Mouse (Mus musculus): Measurements from ENCODE around the gene Pik3r2.
"Not testable (repeated sequence)": the region's sequence is repeated elsewhere in the genome, so short reads cannot be mapped to it uniquely, and the experiment has no call there.

Pik3r2 gene

DNA sequence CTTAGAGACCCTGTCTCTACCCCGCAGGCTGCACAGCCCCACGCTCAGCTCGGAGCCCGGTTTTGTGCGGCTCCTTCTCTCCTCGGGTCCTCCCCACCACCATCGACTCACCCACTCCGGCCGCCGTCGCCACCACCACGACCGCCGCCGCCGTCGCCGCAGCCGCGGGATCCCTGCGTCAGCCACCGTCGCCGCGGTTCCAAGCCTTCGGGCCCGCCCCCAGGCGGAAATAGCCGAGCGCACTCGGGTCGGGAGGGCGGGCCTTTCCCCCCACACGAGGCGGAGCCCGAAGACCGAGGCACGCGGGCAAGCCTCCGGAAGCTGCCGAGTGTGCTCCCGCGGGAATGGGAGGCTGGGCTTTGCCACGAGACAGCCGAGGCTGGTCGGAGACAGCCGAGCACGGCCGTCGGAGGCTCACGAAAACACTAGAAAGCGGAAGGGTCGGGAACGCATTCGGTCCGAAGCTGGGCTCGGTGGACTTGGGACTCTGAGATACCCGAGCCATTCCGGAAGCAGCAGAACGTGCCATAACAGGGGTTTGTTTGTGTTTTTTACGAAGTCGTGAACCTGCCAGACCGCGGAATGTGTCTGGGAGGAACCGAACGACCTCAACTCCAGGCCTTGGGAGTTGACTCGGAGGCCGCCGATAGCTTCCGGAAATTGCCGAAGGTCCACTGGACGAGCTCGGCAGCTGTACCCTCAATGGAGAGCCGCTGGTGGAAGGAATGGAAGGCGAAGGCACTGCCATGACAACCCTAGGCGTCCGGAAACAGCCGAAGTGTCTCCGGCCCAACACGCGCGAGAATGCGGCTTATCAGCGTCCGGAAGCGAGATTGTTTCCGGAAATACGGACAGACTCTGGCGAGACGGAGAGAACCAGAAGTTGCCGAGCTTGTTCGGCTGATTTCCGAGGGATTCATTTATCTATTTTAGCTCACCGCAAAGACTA, at the start of gene Pik3r2:
TSS of gene Pik3r2 (minus strand) at position 218 of the 949 bp plus-strand sequence.
- DNase-seq (ENCODE audit: low spot score in 2 of 2), result peak; percentile 96 to 99

- DNase-seq (ENCODE audit: low spot score in 2 of 2), result no peak
Observed at GRCm38 (mm10) chr8:70825816-70826215, 49.3 kb upstream of the Pik3r2 start.

DNA sequence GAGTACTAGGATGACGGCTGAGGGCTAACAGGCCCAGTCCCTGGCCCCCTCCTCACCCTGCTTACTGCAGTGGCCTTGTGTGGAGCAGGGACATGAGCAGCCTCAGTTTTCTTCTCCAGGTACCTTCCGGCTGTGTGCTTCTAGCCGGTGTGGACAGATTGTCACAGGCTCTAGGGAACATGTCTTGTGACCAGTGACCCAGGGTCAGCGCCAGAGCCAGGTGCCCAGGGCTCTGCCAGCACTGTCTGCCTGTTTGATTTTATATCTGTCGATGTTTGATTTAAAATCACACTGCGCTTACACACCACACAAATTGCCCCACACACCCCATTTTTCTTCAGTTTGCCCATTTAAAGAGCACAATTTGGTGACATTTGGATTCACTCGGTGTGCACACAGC, 47.3 kb upstream of the Pik3r2 start:
- no peak for DNase-seq (ENCODE audit: low spot score in 2 of 2)

- not testable (repeated sequence) for DNase-seq (ENCODE audit: low spot score in 2 of 2)
Observed at GRCm38 (mm10) chr8:70822594-70822993, 46.1 kb upstream of the Pik3r2 start.

GRCm38 (mm10) chr8:70821992-70822391, 45.5 kb upstream of the Pik3r2 start:
- DNase-seq (ENCODE audit: low spot score in 2 of 2), result no peak

- peak; percentile 72 to 91 for DNase-seq (ENCODE audit: low spot score in 2 of 2)
Observed at GRCm38 (mm10) chr8:70821399-70821962, 45.0 kb upstream of the Pik3r2 start.

DNA sequence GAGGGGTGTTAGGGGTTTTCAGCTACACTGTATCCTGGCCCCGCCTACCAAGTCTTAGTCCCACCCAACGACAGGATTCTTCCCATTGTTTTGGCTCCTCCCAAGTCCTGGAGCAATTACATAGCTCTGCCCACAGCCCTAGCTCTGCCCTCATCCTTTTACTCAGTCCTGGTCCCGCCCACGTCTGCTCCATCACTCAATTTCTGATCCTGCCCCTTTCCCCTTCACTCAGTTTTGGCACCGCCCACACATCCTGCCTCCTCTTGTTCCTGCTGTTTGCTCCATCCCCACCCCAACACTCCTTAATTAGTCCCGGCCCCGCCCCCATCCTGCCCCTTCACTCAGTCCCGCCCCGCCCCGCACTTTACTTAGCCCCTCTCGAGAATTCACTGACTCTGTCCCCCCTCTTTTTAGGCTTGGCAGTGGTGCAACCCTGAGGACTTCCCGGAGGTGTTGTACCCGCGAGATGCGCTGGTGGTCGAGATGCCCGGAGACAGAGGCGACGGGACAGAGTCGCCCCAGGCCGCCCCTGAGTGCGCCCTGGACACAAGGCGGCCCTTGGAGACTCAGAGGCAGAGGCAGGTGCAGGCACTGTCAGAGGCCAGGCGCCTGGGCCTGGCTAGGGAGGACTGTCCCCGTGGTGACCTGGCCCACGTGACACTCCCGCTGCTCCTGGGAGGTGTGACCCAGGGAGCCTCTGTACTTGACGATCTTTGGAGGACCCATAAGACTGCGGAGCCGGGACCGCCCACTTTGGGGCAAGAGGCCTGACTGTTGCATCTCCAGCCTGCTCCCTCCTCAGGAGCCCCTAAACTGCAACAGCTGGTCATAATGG, 43.8 kb upstream of the Pik3r2 start:
- no peak for DNase-seq (ENCODE audit: low spot score in 2 of 2)

DNA sequence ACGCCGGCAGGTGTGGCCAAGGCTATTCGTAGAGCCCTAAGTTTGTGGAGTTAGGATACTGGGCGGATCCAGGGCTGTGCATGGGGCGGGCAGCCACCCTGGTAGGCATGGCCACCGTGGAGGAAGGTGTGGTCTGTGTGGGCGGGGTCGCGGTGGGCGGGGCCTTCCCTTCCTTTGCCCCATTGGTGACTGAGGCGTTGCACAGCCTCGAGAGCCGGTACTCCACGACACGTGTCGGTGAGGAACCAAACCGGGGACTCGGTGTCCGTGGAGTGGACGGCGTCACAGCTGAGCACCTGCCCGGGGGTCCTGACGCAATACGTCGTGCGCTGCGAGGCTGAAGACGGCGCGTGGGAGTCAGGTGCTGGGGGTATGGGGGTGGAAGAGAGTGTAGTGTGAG, 40.2 kb upstream of the Pik3r2 start:
- DNase-seq (ENCODE audit: low spot score in 2 of 2), result peak; percentile 75 to 85

DNA sequence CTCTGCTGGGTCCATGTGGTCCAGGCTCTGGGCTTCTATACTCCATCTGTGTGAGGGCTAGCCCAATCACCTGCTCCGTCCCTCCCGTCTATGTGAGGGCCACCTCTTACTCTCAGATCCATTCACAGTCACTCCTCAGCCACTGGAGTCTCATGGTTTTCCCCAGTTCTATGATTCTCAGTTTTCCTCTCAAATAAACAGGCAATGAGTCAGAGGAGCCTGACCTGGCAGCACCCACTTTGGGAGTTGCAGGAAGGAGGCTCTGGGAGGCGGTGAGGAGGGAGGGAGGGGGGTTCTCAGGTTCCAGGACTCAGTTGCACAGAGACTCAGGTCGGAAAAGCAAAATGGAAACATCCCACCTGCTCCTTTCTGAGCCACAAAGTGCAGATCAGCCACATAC, 36.4 kb upstream of the Pik3r2 start:
- no peak for DNase-seq (ENCODE audit: low spot score in 2 of 2)

DNA sequence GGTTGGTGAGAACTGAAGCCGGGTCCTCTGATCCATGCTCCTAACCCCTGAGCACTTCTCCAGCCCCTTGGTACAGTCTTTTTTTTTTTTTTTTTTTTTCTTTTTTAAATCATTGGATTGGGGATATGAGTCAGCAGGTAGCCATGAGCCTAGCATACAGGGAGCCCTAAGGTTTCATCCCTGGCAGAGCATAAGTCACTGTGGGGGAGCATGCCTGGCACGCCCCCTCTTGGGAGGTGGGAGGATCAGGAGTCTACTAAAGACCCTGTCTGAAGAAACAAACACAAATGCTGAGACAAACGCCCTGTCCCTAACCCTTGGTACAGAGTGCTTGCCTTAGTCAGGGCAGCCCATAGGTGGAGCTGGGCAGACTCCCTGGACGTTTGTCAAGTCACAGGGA, 35.5 kb upstream of the Pik3r2 start:
- no peak for DNase-seq (ENCODE audit: low spot score in 2 of 2)

DNA sequence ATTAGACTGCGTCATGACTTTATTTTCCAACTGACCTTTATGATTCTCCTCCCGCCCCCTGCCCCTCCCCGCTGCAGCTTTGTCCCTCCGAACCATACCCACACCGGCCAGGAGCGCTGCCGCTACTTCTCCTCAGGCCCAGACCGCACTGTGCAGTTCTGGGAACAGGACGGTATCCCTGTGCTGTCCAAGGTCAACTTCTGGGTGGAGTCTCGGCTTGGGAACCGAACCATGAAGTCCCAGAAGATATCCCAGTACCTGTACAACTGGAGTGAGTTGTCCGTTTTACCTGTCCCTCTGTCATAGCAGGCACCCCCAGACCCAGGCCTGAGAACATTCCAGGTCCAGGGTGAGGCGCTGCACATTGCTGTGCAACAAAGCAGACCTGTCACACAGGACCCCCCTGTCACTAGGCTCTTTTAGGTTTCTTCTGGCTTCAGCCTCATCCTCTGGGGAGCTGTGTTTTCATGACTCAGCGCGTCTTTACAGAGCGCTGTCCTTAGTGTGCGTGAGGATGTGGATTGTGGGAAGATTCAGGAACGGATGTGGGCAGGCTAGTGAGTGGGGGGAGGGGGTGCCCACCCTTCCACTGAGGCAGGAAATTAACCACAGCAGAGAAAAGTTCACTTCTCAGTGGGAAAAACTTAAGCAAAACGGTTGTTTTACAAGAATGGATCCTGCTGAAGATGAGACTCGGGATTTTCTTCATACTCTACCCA, 34.6 kb upstream of the Pik3r2 start:
- no peak for DNase-seq (ENCODE audit: low spot score in 2 of 2)

- DNase-seq (ENCODE audit: low spot score in 2 of 2), result no peak
Observed at GRCm38 (mm10) chr8:70808955-70809701, 32.6 kb upstream of the Pik3r2 start.

- no peak for DNase-seq (ENCODE audit: low spot score in 2 of 2)
Observed at GRCm38 (mm10) chr8:70808239-70808638, 31.7 kb upstream of the Pik3r2 start, which contains the start of gene Il12rb1. Il12rb1 (plus strand) TSS chr8:70808449.

DNA sequence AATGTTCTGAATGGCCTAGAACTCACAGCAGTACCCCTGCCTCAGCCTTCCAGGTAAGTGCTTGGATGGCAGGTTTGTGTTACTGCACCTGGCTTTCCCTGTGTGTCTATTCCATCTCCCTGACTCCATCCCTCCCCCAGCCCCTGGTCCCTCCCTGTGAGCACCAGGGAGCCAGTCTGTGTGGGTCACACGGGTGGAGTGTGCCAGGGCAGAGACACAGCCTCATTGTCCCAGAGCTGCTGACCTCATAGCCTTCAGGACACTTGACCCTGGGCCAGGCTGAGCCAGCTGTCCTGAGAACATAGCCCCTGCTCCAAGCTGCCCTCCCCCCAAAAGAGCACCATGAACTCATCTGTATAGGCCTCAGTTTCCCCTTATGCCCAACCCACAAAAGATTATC, 30.8 kb upstream of the Pik3r2 start:
- DNase-seq (ENCODE audit: low spot score in 2 of 2), result no peak

DNA sequence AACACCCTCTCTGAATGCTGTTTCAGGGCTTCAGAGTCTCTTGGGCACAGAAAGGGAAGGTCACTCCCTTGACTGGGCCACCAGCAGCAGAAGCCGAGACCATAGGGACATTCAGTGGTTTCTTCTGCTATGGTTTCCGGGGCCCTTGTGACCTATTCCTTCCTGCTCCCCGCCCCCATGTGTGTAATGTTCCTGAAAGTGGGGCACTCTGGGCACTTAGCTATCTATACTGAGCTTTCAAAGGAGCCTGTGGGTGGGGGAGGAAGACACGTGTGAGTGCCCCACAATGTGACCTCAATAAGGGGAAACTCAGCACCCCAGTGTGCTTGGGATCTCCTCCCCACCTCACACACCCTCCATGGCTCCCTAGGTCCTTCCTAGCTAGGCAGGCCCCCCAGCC, 30.0 kb upstream of the Pik3r2 start:
- peak in 1 of 2 experiments; percentile 67 for DNase-seq (ENCODE audit: low spot score in 2 of 2)

GRCm38 (mm10) chr8:70804481-70805206, 28.1 kb upstream of the Pik3r2 start, which contains the start of gene Mast3:
Mast3 (minus strand) TSS chr8:70805054.
- DNase-seq (ENCODE audit: low spot score in 2 of 2), result peak; percentile 86 to 93

GRCm38 (mm10) chr8:70803761-70804480, 27.4 kb upstream of the Pik3r2 start:
- DNase-seq (ENCODE audit: low spot score in 2 of 2), result peak; percentile 81 to 88

GRCm38 (mm10) chr8:70802786-70803510, 26.4 kb upstream of the Pik3r2 start:
- DNase-seq (ENCODE audit: low spot score in 2 of 2), result no peak

- DNase-seq (ENCODE audit: low spot score in 2 of 2), result no peak
Observed at GRCm38 (mm10) chr8:70801830-70802229, 25.3 kb upstream of the Pik3r2 start.
